Mouse (Mus musculus) adrenal gland (tissue): ENCODE data around the gene Nlrp6.

Experiments used
- intact Hi-C: fragments of 180-260 bp; cut with DNase I; formaldehyde crosslinking; loops from one replicate; pipeline ENCODE4 v1.15.1; 2025

Gene Nlrp6

DNA sequence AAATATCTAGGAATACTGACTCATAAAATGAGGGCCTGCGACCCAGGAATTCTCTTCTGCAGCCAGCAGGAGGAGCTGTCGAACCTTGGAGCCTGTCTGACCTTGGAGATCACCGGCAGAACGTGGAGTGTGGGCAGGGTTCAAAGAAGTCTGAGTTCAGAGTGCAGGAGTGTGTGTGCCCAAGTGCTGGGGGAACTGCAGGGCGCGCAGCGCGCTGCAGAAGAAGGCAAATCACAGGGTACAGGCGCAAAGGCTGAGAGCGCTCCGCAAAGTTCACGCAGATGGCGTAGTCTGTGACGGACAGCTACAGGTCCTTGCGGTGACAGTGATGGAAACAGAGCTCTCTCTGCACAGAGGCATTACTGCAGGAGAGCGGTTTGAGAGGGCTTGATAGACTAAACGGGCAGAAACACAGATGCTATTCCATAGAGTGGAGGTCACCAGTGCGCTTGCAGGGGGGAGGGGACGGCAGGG is 12.0 kb upstream of the Nlrp6 start:
- intact Hi-C loops, result loop anchor here (1.0 to 5.0 kb wide), 4 partner anchors 34 to 164 kb away; partner anchors contain the start of gene Pgghg

DNA sequence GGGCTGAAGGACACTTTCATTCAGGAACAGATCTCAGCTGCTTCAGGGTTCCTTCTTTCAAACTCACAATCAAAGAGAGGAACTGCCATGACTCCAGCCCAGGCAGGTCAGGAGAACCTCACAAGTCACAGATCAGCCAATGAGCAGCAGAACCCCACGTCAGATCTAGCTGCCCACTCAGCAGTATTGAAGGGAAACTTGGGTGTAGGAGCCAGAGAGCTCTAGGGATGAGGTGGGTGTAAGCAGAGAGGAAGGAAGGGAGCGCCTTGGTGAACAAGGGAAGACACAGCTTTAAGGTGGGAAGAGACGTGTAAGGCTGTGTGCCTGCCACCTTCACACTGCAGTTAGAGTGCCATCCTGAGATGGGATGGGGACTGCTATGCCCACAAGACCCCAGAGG is 8.4 kb upstream of the Nlrp6 start:
- intact Hi-C loops, result no loop called here

DNA sequence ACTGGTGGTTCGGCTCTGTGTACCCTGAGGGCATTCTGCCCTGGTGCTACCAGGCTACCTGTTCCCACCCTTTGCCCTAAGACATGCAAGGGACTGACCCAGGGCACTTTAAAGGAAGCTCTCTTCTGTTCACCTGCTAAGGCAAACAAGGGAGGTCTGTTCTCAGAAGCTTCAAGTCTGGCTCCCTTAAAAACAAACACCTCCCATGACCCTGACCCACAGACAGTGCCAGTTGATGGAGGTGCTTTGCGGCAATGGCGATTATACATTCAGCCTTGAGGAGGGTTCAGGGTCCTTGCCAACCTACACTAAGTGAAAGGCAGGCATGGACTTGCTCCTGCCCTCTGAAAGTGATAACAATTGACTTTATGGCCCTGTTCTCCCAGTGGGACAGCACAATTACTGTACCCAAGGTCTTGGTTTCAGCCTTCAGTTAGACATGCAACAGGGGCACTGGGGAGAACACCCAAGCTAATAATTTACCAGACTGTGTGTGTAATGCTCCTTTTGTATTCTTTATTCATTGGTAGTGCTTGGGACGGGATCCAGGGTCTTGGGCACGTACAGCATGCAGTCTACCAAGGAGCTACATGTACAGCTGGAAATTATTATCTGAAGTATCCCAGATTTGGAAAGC is 7.7 kb upstream of the Nlrp6 start:
- intact Hi-C loops, result no loop called here

DNA sequence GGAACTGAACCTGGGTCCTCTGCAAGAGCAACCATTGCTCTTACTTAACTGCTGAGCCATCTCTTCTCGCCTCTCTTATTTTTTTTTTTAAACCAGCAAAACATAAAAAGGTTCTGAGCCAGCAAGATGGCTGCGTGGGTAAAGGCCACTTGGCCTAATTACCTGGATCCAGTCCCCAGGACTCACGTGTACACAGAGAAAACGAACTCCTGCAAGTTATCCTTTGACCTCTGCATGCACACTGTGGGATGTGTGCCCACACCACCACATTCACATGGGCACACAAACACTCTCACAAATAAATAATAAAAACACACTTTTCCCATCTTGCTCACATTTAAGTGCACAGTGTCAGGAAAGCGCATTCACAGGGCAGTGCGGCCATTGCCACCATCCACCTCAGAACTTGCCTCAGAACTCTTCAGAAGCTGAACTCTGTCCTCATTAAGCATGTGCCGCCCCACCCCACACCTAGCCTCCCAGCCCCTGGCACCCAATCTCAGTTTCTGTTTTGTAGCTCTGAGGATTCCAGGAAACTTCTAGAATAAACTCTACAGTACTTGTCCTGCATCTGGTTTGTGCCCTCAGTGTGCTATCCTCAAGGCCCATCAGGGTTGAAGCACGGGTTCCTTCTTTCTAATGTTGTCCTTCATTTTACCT is 6.5 kb upstream of the Nlrp6 start:
- intact Hi-C loops, result no loop called here

DNA sequence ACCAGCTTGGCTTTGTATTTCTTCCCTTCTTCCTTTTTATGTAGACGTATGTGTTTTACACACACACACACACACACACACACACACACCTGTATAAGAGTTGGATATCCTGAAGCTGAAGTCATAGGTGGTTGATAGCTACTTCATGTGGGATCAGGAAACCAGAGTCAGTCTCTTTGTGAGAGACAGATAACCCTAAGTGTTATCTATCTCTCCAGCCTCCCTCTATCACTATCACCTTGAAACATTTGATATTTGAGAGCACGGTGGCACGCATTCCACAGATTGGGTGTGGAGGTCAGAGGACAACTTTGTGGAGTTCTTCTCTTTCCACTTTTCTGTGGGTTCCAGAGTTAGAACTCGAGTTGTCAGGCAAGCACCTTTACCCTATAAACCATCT is 791 bp upstream of the Nlrp6 start:
- intact Hi-C loops, result no loop called here

DNA sequence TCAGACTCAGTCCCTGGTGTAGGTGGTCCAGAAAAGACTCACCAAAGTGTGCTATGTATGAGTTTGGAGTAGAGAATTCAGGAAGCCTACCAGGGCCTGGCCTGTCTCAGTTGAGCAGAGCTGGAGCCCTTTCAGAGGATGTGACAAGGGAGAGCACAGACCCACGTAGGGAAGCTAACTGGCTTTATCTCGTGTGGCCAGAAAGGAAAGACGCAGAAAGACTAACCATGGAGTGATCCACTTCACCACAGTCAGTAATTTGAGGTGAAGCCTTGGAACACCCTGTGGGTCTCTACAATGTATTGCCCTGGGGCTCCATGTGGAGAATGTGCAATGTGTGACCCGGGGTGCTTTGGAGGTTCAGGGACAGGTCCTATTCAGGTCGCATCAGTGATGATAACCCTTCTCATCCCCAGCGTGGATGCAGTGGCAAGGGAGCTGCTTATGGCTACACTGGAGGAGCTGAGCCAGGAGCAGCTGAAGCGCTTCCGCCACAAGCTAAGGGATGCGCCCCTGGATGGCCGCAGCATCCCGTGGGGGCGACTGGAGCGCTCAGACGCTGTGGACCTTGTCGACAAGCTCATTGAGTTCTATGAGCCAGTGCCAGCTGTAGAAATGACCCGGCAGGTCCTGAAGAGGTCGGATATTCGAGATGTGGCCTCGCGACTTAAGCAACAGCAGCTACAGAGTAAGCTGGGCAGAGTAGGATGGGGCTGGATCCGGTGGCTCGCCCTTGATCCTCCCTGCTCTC is 698 bp downstream of the Nlrp6 start:
- intact Hi-C loops, result no loop called here

DNA sequence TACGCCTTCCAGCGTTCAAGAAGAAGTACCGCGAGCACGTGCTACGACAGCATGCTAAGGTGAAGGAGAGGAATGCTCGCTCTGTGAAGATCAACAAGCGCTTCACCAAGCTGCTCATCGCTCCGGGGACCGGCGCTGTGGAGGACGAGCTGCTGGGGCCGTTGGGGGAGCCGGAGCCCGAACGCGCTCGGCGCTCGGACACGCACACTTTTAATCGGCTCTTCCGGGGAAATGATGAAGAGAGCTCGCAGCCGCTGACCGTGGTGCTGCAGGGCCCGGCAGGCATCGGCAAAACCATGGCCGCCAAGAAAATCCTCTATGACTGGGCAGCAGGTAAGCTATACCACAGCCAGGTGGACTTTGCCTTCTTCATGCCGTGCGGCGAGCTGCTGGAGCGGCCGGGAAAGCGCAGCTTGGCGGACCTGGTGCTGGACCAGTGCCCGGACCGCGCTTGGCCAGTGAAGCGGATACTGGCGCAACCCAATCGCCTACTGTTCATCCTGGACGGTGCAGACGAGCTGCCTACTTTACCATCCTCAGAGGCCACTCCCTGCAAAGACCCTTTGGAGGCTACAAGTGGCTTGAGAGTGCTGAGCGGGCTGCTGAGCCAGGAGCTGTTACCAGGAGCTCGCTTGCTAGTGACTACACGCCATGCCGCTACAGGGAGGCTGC is 1.8 kb downstream of the Nlrp6 start:
- intact Hi-C loops, result no loop called here

DNA sequence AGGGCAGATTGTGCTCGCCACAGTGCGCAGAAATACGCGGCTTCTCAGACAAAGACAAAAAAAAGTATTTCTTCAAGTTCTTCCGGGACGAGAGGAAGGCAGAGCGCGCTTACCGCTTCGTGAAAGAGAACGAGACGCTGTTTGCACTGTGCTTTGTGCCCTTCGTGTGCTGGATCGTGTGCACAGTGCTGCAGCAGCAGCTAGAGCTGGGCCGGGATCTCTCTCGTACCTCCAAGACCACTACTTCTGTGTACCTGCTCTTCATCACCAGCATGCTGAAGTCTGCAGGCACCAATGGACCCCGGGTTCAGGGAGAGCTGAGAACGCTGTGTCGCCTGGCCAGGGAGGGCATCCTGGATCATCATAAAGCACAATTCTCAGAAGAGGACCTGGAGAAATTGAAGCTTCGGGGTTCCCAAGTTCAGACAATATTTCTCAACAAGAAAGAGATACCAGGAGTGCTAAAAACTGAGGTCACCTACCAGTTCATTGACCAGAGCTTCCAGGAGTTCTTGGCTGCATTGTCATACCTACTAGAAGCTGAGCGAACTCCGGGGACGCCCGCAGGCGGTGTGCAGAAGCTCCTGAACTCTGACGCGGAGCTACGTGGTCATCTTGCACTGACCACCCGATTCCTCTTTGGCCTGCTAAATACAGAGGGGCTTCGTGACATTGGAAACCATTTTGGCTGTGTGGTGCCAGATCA is 2.5 kb downstream of the Nlrp6 start:
- intact Hi-C loops, result no loop called here

DNA sequence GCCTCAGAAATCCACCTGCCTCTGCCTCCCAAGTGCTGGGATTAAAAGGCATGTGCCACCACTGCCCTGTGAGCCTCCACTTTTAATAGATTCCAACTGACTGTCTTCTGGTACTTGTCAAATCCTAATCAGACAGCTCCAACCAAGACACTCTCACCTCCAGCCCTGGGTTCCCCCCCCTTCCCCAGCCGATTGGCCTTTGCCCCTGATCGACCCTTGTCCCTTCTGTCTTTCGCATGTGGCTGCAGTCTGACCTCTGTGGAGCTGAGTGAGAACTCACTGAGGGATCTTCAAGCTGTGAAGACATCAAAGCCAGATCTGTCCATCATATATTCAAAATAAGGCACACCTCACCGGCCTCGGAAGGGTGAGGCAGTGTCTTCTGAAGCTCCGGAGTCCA is 6.5 kb downstream of the Nlrp6 start:
- intact Hi-C loops, result no loop called here

DNA sequence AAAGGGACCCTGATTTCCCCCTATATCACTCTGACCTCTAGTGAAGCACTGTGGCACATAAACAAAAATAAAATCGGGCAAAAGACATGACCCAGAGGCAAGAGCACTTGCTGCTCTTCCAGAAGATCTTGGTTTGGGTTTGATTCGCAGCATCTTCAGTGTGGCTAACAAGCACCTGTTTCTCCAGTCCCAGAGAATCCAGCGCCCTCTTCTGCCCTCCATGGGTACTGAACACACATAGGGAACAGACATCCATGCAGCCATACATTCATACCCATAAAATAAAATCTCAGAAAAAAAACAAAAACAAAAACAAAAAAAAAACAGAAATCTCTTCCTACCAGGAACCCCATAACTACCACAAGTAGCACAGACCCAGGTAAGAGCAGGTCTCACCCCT is 17.7 kb downstream of the Nlrp6 start:
- intact Hi-C loops, result no loop called here

DNA sequence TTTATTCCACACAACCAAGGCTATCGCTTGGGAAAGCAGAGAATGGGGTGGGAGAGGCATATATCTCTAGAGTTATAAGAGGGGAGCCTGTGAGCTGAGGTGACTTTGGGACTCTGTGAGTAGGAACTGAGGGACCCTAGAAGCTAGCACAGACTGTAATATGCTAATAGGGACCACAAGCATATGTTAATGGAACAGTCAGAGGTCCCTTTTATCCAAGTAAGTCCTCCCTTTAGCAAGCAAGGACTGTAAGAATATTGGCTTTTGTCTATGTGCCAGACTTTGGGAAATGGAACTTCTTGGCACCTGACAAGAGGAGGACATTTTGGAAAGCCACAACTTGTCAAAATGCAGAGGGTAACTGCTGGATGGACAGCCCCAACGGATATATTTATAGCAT is 18.2 kb downstream of the Nlrp6 start:
- intact Hi-C loops, result no loop called here

DNA sequence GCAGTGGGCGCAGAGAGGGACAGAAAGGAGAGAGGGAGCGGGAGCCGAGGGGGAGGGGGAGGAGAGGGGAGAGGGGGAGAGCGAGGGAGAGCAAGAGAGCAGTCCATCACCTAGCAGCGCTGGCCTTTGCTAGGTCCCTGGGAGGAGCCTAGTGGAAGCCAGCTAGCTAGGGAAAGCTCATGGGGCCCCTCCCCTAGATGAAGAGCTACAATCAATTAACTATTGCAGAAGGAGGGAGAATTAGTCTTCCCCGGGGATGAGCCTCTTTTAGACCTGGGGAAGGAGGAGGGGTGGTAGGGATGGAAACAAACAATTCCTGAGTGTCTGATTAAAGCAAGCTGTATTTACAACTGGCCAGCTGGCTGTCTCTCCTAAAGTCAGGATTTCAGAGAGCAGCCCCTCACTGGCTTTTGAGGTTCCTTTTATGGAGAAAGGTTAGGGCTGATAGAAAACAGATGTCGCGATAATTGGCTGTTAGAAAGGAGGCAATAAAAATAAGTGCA is 19.0 kb downstream of the Nlrp6 start:
- intact Hi-C loops, result loop anchor here (5.0 to 10.0 kb wide), 2 partner anchors 32 to 225 kb away; no protein-coding TSS in a partner anchor

DNA sequence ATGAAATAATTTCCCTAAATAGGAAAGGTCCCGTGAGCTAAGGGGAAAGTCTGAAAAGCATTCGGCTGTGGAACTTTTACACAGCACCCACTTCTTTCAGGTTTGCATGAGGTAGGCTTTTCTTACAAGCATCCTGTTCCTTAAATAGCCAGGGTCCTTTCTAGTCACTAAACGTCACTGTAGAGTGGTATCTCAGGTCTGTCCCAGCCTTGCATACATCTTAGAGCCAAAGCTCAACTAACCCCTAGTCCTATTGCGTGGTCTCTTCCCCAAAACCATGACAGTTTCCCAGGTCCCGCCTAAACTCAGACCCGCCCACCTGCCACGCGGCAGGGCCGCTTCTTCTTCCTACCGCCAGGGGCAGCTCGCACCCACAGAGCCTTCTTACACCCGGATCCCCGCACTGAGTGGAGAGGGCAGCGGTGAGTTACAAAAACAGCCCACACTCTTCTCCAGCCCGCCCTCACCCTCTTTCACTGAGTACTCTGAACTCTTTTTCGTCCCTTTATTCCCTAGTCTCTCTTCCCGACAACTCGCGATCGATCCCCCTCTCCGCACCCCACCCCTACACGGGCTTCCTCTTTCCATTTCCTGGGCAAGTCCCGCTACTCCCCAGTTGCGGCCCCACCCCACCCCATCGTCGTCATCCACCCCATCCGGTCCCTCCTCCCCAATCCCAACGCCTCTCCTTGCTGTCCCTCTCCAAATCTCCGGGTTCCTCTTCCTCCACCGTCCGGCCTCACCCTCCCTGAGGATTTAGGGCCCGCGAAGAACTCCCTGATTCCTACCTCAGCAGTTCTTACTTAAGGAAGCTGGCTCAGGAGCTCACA is 20.7 kb downstream of the Nlrp6 start, which contains the start of gene Pgghg:
Pgghg (plus strand) TSS at position 170 of the 830 bp plus-strand sequence.
- intact Hi-C loops, result loop anchor here (5.0 to 10.0 kb wide), 2 partner anchors 34 to 223 kb away; no protein-coding TSS in a partner anchor

DNA sequence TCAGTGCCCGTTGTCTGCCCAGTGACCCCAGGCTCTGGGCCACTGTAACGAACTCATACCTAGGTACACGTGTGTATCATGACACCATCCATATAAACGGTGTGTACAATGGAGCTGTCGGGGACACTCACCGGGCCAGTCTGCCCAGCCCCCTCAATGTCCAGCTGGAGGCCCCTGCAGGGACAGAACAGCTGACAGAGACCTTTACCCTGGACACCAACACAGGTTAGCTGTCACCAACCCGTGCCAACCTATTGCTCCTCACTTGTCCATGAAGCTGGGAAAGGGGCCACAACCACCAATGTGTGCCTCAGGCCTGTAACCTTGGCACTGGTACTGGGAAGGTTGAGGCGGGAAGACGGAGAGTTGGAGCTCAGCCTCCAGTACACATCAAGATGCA is 21.6 kb downstream of the Nlrp6 start:
- intact Hi-C loops, result loop anchor here (5.0 to 10.0 kb wide), 2 partner anchors 35 to 222 kb away; no protein-coding TSS in a partner anchor

DNA sequence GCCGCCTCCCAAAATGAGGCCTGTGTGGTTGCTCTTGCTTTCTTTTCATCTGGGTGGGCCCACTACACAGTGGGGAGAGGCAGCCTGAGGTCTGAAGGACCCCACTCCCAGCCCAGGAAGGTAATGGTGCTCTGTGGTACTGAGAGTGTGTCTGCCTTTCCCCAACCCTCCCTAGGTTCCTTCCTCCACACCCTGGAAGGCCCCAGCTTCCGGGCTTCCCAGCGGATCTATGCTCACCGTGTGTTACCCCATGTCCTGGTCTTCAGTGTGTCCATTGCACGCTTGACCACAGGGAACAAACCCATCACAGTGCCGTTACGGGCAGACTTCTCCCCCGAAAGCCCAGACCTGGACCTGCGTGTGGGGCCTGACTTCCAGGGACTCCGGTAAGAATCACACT is 22.1 kb downstream of the Nlrp6 start:
- intact Hi-C loops, result loop anchor here (5.0 to 10.0 kb wide), 2 partner anchors 36 to 222 kb away; no protein-coding TSS in a partner anchor

DNA sequence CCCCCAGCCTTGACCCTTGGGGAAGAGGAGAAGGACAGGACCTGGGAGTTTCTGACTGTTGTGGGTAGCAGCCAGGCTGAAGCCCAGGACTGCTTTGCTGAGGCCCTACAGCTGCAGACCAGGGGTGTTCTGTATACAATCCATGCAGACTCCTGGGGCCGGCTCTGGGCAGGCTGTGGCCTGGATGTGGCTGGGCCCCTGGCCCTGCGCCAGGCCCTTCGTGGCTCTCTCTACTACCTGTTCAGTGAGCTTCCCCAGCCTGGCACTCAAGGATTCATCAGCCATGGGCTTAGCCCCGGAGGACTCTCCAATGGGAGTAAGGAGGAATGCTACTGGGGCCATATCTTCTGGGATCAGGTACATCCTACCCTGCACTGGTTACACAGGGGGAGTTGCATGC is 22.7 kb downstream of the Nlrp6 start:
- intact Hi-C loops, result loop anchor here (5.0 to 10.0 kb wide), 2 partner anchors 36 to 221 kb away; no protein-coding TSS in a partner anchor

DNA sequence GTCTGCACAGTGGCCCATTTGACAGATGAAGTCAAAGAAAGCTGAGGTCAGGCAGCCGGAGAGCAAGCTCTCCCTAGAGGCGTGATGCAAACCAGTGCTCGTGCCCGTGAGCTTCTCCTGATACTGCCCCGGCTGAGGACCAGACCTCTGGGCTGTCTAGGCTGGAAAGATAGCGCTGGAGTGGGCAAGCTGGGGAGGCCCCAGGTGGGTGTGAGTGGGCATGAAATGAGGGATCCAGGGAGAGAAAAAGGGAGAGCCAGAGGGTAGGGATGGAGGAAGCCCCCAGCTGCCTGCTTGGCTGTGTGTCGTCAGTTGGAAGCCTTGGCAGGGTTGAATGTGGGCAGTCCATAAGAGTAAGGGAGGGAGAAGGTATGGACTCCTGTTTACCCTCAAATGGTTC is 23.5 kb downstream of the Nlrp6 start:
- intact Hi-C loops, result loop anchor here (5.0 to 10.0 kb wide), 2 partner anchors 37 to 221 kb away; no protein-coding TSS in a partner anchor

DNA sequence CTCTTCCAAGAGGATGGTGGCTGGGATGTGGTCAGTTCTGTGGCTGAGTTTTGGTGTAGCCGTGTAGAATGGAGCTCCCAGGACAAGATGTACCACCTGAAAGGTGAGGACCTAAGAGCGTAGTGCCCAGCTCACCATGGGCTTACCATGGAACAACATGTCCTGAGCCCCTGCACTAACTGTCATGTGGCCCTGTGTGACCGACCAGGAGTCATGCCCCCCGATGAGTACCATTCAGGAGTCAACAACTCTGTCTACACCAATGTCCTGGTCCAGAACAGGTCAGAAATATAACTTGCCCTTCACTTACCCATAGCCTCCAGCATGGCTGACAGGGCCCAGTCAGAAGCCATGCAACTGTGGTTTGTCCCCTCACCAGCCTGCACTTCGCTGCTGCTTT is 24.5 kb downstream of the Nlrp6 start:
- intact Hi-C loops, result loop anchor here (10.0 kb wide), 1 partner anchor 220 kb away; no protein-coding TSS in a partner anchor

DNA sequence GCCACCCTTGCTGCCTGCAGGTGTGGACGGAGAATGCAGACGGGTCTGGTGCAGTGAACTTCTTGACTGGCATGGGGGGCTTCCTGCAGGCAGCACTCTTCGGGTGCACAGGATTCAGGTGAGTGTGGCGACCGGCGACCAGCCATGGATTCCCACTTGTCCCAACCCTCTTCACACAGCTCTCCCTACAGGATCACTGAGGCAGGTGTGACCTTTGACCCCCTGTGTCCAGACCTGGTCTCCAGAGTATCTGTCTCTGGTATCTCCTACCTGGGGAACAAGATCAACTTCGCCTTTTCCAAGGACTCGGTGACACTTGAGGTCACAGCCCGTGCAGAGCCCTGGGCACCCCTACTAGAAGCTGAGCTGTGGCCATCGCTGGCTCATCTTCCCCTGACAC is 25.6 kb downstream of the Nlrp6 start:
- intact Hi-C loops, result loop anchor here (10.0 kb wide), 1 partner anchor 218 kb away; no protein-coding TSS in a partner anchor
